Mouse (Mus musculus) myocyte (in vitro differentiated cells): ENCODE results near the gene Gnl2.

Source experiments
- E2F4 ChIP-seq: IDR thresholded peaks from one replicate; pipeline ENCODE4 v1.6.1; 2011; ENCODE audit warnings: mild to moderate bottlenecking, control low read depth, moderate library complexity; ENCODE audit not compliant: insufficient read depth
- MAX ChIP-seq: IDR thresholded peaks from one replicate; pipeline ENCODE4 v1.6.1; 2011; ENCODE audit warnings: low read depth, mild to moderate bottlenecking, control low read depth
- POLR2AphosphoS2 ChIP-seq: IDR thresholded peaks from one replicate; pipeline ENCODE4 v1.6.1; 2011; ENCODE audit warnings: low read depth, control low read depth; ENCODE audit not compliant: insufficient read length
- REST ChIP-seq: IDR thresholded peaks from one replicate; pipeline ENCODE4 v1.6.1; 2011; ENCODE audit warnings: mild to moderate bottlenecking, control low read depth, moderate library complexity; ENCODE audit not compliant: insufficient read depth, insufficient read length
- TCF12 ChIP-seq: IDR thresholded peaks from one replicate; pipeline ENCODE4 v1.6.1; 2011; ENCODE audit warnings: mild to moderate bottlenecking, control low read depth; ENCODE audit not compliant: poor library complexity, insufficient read depth, severe bottlenecking
- TCF3 ChIP-seq: IDR thresholded peaks from one replicate; pipeline ENCODE4 v1.6.1; 2011; ENCODE audit warnings: low read depth, control low read depth; ENCODE audit not compliant: insufficient read length

- TF ChIP-seq REST (no peak), TCF12 (no peak), MAX (no peak), E2F4 (no peak), TCF3 (no peak), POLR2AphosphoS2 (no peak)
Observed at GRCm38 (mm10) chr4:124969219-124969848, 47.1 kb upstream of the Gnl2 start.
